Mouse (Mus musculus) forebrain, embryonic 16.5 days (tissue): ENCODE measurements around the gene Iffo2. TPM values are rescaled to one million over a fixed set of nuclear protein-coding genes. Genes with fewer than 3 reads are reported as not detected.

Experiments
- ATAC-seq: fragments of 200-750 bp; cut with Nextera tagmentation; 2 replicates; pipeline ENCODE4 v1.8.0; 2017; ENCODE audit warnings: mild to moderate bottlenecking, moderate library complexity
- H3K27ac ChIP-seq: fragments of 300-500 bp; sonication (generic); 2 replicates; pipeline ENCODE4 v1.5.1; 2014; ENCODE audit warnings: low read length, control low read depth
- H3K27me3 ChIP-seq: fragments of 300-500 bp; sonication (generic); replicated peaks from 2 replicates; pipeline ENCODE4 v1.6.1; 2014; ENCODE audit warnings: low read length; ENCODE audit not compliant: control insufficient read depth, insufficient read depth
- H3K36me3 ChIP-seq: fragments of 300-500 bp; sonication (generic); 2 replicates; pipeline ENCODE4 v1.6.1; 2014; ENCODE audit not compliant: control insufficient read depth, insufficient read depth
- H3K4me1 ChIP-seq: fragments of 300-500 bp; sonication (generic); replicated peaks from 2 replicates; pipeline ENCODE4 v1.6.1; 2014; ENCODE audit warnings: low read length; ENCODE audit not compliant: control insufficient read depth, insufficient read depth
- H3K4me2 ChIP-seq: fragments of 300-500 bp; sonication (generic); 2 replicates; pipeline ENCODE4 v1.6.1; 2014; ENCODE audit warnings: mild to moderate bottlenecking, low read length, control low read depth
- H3K4me3 ChIP-seq: fragments of 300-500 bp; sonication (generic); replicated peaks from 2 replicates; pipeline ENCODE4 v1.5.1; 2014; ENCODE audit warnings: mild to moderate bottlenecking, low read length, control low read depth
- H3K9ac ChIP-seq: fragments of 300-500 bp; sonication (generic); replicated peaks from 2 replicates; pipeline ENCODE4 v1.6.1; 2014; ENCODE audit warnings: low read depth, low read length, control low read depth
- H3K9me3 ChIP-seq: fragments of 300-500 bp; sonication (generic); 2 replicates; pipeline ENCODE4 v1.6.1; 2016; ENCODE audit warnings: low read length; ENCODE audit not compliant: control insufficient read depth
- WGBS: fragments of 180-500 bp; shearing (Covaris S2); extraction: QIAGEN DNeasy Blood & Tissue Kit; methylation state at CpG from one replicate; pipeline ENCODE4 v1.1.7; 2014; 5-methylcytosine and 5-hydroxymethylcytosine counted together
- polyA plus RNA-seq: library from polyadenylated mRNA; unstranded; fragments of >200 nt; fragmentation: Nextera tagmentation; extraction: Ambion mirVana; gene quantifications from 2 replicates; pipeline ENCODE4 v1.2.1, GENCODE M21; 2015

Iffo2 gene
- polyA plus RNA-seq, 1 experiment from 2014 or later, result 4.8 TPM

DNA sequence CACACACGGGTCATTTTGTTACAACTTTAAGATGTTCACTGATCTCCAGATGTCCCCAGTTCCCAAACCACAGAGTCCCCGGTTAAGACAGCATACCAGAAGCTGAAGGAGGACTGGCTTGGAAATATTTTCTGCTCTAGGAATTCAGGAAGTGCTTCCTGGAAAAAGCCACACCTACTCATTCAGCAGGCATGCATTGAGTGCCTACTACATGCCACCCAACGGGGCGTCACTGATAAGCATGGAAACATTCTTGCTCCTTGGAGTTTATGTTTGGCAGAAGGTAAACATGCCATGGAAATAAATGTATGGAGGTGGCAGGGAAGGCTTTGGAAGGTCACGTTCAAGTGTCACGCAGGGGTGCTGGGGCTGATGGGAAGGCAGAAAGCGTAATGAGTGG, 19.1 kb downstream of the Iffo2 start:
- no peak overlapping the region for H3K4me3 ChIP-seq
- no peak overlapping the region for H3K27ac ChIP-seq
- ATAC-seq, result no peak
- no peaks in the 10 kb centered on the region for H3K4me1 ChIP-seq
- no peaks in the 10 kb centered on the region for H3K9me3 ChIP-seq
- WGBS, result 80% methylated on average over 7 of the region's 7 CpGs
- no peak overlapping the region for H3K4me2 ChIP-seq
- H3K27me3 ChIP-seq, result no peaks in the 10 kb centered on the region
- no peaks in the 10 kb centered on the region for H3K36me3 ChIP-seq
- H3K9ac ChIP-seq, result no peak overlapping the region

GRCm38 (mm10) chr4:139555235-139555634, 24.9 kb downstream of the Iffo2 start:
- no peaks in the 10 kb centered on the region for H3K27me3 ChIP-seq
- H3K4me2 ChIP-seq, result no peak overlapping the region
- H3K4me1 ChIP-seq, result no peaks in the 10 kb centered on the region
- H3K27ac ChIP-seq, result no peak overlapping the region
- H3K36me3 ChIP-seq, result no peaks in the 10 kb centered on the region
- no peak overlapping the region for H3K4me3 ChIP-seq
- no peak for ATAC-seq
- no peak overlapping the region for H3K9ac ChIP-seq
- 75% methylated on average over 11 of the region's 11 CpGs for WGBS
- no peaks in the 10 kb centered on the region for H3K9me3 ChIP-seq

GRCm38 (mm10) chr4:139555951-139556350, 25.6 kb downstream of the Iffo2 start:
- WGBS, result 76% methylated on average over 19 of the region's 19 CpGs
- no peak overlapping the region for H3K4me3 ChIP-seq
- H3K9me3 ChIP-seq, result no peaks in the 10 kb centered on the region
- no peaks in the 10 kb centered on the region for H3K36me3 ChIP-seq
- H3K27ac ChIP-seq, result no peak overlapping the region
- no peaks in the 10 kb centered on the region for H3K27me3 ChIP-seq
- ATAC-seq, result no peak
- no peaks in the 10 kb centered on the region for H3K4me1 ChIP-seq
- no peak overlapping the region for H3K9ac ChIP-seq
- H3K4me2 ChIP-seq, result no peak overlapping the region

- WGBS, result 86% methylated on average over 15 of the region's 15 CpGs
- no peak for ATAC-seq
- Histone ChIP-seq H3K27ac (no peak overlapping the region), H3K9me3 (no peaks in the 10 kb centered on the region), H3K4me3 (no peak overlapping the region), H3K27me3 (0 out of 2 replicates have a peak, but pooled peaks cover 2% of the 10 kb centered on the region), H3K4me2 (no peak overlapping the region), H3K9ac (no peak overlapping the region), H3K4me1 (no peaks in the 10 kb centered on the region), H3K36me3 (no peaks in the 10 kb centered on the region)
Measured at GRCm38 (mm10) chr4:139568361-139568760, 38.0 kb downstream of the Iffo2 start.

- peaks cover 4% of the 10 kb centered on the region for H3K4me1 ChIP-seq
- no peak for ATAC-seq
- H3K9me3 ChIP-seq, result no peaks in the 10 kb centered on the region
- no peak overlapping the region for H3K27ac ChIP-seq
- no peak overlapping the region for H3K4me2 ChIP-seq
- 0 out of 2 replicates have a peak, but pooled peaks cover 2% of the 10 kb centered on the region for H3K27me3 ChIP-seq
- 80% methylated on average over 10 of the region's 10 CpGs for WGBS
- no peak overlapping the region for H3K4me3 ChIP-seq
- H3K36me3 ChIP-seq, result no peaks in the 10 kb centered on the region
- no peak overlapping the region for H3K9ac ChIP-seq
Measured at GRCm38 (mm10) chr4:139570756-139571155, 40.4 kb downstream of the Iffo2 start.

DNA sequence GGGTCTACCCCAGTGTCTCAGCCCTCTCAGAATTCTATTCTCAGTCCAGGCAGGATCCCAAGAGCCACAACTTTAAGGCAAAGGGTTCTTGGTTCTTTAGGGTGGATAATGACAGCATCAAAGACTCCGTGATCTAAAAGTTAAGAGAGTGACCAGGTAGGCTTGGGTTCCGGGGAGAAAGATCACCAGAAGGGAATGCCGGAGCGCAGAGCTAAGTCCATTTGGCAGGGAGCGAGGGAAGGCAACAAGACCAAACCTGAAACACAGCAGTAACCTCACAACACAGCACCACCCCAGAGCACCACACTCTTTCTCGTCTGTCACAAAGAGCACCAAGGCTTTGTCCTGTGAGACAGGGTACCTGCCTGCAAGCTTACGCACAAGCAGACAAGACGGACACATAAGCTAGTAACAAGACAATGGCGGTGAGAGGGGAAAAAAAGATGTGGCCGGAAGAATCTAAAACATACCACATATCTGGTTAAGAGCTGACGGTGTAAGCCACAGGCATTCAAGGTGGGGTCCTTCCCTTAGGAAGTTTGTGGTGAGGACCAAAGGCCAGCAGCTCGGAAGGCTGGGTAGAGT, 42.7 kb downstream of the Iffo2 start:
- 0 out of 2 replicates have a peak, but pooled peaks cover 2% of the 10 kb centered on the region for H3K27me3 ChIP-seq
- H3K36me3 ChIP-seq, result no peaks in the 10 kb centered on the region
- 83% methylated on average over 12 of the region's 12 CpGs for WGBS
- H3K4me1 ChIP-seq, result peaks cover 16% of the 10 kb centered on the region
- H3K9ac ChIP-seq, result no peak overlapping the region
- no peak overlapping the region for H3K4me2 ChIP-seq
- H3K9me3 ChIP-seq, result no peaks in the 10 kb centered on the region
- no peak overlapping the region for H3K4me3 ChIP-seq
- ATAC-seq, result no peak
- no peak overlapping the region for H3K27ac ChIP-seq

DNA sequence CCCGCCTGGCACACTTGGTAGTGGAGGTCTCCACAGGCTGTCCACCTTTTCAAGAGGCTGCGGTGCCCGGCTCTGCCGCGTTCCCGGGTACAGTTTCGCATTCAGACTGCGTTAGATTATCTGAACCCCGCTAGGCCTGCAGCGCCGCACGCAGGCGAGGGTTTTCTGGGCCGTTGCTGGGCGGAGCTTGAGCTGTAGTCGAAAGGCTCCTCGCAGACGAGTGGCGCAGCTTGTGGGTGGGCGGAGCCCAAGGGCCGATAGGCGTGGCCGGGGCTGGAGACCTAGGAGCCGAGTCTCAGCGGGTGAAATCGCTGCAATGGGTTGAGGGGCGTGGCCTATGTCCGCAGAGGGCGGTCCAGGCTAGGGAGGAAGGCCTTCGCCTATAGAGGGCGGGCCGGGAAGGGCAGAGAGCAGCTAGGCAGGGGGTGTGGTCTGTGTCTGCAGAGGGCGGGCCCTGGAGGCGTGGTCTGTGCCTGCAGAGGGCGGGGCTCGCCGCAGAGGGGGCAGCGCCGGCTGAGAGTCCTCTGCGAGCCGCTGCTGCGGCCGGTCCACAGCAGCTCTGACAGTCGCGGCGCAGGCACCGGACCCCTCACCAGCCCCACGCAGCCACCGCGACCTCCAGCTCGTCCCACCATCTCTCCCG, 43.9 kb downstream of the Iffo2 start:
- peaks cover 16% of the 10 kb centered on the region for H3K4me1 ChIP-seq

GRCm38 (mm10) chr4:139574799-139575672, 44.7 kb downstream of the Iffo2 start:
- Histone ChIP-seq H3K4me2 (peak overlapping the region; percentile 91), H3K9me3 (no peaks in the 10 kb centered on the region), H3K9ac (peak overlapping the region; percentile 82), H3K4me3 (peak overlapping the region; percentile 64), H3K36me3 (no peaks in the 10 kb centered on the region), H3K27me3 (no peaks in the 10 kb centered on the region), H3K4me1 (peaks cover 16% of the 10 kb centered on the region), H3K27ac (peak overlapping the region; percentile 52)
- peak; percentile 58 for ATAC-seq
- WGBS, result under 1% methylated on average over 103 of the region's 111 CpGs

More for the DNA sequence above, 43.9 kb downstream of the Iffo2 start:
- H3K36me3 ChIP-seq, result no peaks in the 10 kb centered on the region
- H3K9me3 ChIP-seq, result no peaks in the 10 kb centered on the region
- peak overlapping the region; percentile 52 for H3K27ac ChIP-seq
- peak overlapping the region; percentile 91 for H3K4me2 ChIP-seq
- 0% methylated on average over 52 of the region's 52 CpGs for WGBS
- H3K9ac ChIP-seq, result peak overlapping the region; percentile 82
- 0 out of 2 replicates have a peak, but pooled peaks cover under 1% of the 10 kb centered on the region for H3K27me3 ChIP-seq
- peak overlapping the region; percentile 64 for H3K4me3 ChIP-seq
- peak; percentile 93 for ATAC-seq

GRCm38 (mm10) chr4:139575673-139576003, 45.3 kb downstream of the Iffo2 start:
- Histone ChIP-seq H3K4me1 (peaks cover 16% of the 10 kb centered on the region), H3K4me3 (peak overlapping the region; percentile 64), H3K27me3 (no peaks in the 10 kb centered on the region), H3K4me2 (peak overlapping the region; percentile 91), H3K9me3 (no peaks in the 10 kb centered on the region), H3K27ac (no peak overlapping the region), H3K36me3 (no peaks in the 10 kb centered on the region), H3K9ac (peak overlapping the region; percentile 82)
- ATAC-seq, result no peak
- WGBS, result 11% methylated on average over 14 of the region's 14 CpGs
